Mouse (Mus musculus) 3T3-L1 (cell line): ENCODE measurements around the gene Hsf4.

ENCODE experiments used
- DNase-seq: peaks from one replicate; pipeline ENCODE4 v3.0.0-alpha.2; 2015; ENCODE audit warnings: low read depth, low spot score

Hsf4 gene

DNA sequence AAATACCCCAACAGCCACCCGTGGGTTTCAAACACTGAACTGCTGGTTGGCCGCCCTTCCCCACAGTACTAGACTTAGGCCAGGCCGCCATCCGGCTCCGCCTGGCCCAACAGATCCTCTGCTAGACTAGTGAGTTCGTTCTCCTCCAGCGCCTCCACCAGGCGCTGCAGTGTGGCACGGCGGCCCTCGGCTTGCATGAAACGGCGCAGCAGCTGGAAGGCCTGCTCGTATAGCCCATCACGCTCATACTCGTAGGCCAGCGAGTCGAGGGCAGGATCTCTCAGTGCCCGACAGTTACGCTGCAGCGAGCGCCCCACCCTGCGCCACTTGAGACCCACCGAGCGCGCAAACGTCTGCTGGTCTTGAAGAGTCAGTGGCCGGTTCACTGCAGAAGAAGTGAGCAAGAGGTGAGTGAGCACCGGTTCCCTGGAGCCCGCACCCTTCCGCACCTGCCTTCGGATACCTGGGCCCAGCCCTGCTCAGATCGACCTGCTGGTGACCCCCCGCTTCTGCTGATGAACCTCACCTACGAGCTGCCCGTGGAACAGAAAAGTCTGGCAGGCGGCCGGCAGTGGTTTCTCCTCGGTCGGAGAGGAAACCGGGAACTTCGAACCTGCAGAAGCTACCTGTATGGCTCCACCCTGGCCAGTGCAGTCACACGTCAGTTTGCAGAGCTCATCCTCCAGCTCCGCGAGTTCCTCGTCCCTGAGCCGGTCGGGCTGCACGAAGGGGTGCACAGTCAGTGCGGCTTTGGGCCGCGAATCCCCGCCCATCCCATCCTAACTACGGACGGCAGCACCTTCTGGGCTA is 10.5 kb upstream of the Hsf4 start:
- no peak for DNase-seq

DNA sequence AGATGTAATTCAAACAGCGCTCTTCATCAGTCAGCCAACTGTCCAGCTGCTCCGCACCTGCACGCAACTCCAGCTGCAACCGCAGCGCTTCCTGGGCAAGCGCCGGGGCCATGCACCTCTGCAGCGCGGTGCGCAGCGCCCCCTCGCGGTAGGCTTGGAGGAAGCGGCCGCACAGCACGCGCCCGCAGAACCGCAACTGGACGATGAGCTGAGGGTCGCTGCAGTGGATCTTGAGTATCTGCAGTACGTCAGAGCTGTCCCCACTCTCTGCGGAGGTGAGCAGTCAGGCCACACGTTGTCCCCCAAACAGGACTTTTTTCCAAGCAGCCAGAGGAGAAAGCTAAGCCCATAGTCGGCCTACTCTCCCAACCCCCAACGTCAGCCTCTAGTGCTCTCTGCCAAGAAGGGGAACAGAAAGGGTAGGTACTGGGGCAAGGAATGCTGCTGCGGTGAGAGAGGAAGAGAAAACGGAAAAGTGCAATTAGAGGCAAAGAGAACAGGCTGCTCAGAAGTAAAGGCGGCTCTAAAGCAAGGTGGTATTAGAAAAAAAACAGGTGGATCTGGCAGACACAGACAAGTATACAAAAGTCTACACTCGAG is 9.8 kb upstream of the Hsf4 start:
- DNase-seq, result no peak

DNA sequence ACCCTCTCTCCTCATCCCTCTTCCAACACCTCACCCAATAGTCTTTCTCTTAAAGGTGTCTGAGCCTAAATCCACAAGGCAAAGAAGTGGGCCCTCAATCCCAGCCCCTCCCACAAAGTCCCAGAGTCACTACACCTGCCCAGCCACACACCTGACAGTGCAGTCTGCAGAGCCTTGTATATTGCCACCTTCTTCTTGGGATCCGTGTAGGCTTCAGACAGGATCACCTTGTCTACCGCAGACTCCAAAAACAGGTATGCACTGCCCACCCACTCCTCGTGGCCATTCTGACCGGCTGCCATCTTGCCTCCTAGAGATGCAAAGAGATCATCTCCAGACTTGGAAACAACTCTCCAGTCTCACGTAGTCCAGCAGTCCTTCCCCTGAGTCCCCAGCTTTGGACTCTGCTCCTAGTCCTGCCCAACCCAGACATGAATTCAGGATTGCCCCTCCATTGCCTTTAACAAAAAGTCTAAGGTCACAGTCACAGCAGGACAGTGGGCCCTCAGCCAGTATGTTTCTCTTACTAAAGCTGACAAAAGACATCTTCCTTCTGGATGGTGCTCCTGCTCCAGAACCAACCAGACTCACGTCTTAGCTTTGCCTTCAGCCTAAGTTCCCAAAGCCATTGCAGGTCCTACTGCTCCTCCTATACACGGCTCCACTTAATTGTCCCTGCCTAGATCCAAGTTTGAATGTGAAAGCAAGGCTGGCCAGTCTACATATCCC is 9.1 kb upstream of the Hsf4 start:
- no peak for DNase-seq

DNA sequence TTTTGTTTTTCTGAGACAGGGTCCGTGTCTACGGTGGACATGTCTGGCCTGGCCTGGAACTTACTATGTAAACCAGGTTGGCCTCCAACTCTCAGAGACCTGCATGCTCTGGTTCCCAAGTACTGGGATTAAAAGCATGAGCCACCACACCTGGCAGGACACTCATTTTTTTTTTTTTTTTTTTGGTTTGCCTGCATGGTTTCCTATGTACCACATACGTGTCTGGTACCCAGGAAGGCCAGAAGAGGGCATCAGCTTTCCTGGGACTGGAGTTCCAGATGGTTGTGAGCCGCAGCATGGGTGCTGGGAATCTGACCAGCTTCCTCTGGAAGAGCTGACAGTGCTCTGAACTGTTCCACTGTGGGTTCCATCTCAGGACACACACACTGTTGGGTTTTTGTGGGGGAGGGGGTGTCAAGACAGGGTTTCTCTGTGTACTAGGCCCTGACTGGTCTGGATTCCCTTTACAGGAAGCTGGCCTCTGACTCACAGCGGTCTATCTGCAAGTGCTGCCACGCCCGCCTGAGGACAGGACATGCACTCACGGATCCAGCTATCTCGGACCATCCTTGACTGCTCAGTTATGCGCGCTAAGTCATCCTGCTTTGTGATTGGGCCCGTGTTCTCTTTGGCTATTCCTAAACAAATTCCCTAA is 8.1 kb upstream of the Hsf4 start:
- peak; percentile 34 for DNase-seq

DNA sequence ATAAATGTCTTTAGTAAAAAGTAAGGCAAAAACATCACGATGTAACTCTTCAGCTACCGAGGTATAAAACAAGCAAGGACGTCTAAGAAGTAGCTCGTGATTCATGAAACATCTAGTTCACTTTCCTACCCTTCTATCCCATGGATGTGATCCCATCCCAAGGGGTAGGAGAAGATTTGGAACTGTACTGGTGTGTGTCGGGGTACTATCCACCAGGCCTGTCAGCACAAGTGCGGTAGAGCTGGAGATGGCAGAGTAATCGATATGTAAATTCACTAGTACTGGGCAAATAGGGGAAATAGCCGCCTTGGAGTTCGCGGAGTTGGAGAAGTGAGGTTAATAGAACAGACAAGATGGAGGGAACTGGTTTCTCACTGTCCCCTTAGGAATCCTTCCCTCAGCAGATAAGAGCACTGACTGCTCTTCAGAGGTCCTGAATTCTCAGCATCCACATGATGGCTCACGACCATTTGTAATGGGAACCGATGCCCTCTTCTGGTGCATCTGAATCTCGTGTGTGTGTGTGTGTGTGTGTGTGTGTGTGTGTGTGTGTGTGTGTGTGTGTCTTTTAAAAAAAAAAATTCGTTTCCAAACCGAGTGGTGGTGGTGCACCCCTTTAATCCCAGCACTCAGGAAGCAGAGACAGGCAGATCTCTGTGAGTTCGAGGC is 6.2 kb upstream of the Hsf4 start:
- peak; percentile 49 for DNase-seq

DNA sequence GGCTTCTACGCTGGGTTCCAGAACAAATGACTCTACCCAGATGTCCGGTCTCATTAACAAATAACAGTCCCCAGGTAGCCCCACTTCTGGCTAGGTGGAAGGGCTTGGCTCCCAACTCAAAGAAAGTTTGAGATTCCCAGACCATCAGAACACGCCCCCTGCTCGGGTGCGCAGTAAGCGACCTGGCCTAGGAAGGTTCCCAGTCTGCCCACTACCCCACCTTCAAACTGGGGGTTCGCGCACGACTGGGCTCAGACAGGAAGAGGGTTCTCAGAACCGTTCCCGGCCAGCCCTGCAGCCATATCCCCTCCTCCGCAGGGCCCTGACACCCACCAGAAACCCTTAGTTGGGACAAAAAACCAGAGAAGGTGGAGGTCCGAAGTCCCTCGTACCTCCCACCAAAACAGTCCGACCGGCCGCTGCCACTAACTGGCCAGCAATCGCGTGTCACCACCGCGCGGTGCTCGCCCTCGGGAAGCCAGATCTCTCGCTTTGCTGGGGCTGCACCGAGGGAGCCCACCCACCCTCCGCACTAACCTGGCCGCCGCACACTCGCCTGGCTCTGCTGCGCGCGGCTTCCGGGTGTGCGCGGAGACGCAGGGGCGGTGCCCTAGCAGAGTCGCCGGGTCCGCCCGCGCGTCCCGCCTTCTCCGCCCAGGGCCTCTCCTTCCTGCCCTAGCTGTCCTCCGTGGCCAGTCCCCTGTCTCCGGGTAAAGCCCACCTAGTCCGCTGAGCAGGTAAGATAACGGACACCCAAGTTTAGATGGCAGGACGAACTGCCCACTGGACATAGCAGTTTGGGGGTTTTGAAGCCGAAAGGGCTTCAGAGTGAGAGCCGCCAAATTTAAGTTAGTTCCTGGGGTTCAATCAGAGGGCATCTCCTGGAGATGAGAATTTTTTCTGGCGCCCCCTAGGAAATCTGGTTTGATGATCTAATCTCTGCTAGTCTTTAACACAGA is 5.3 kb upstream of the Hsf4 start, which contains the start of the genes Tradd and Fbxl8:
Gene Tradd (minus strand): TSS at position 586 of the 959 bp plus-strand sequence.
Gene Fbxl8 (plus strand): TSS at position 625 of the 959 bp plus-strand sequence.
- peak; percentile 83 for DNase-seq

DNA sequence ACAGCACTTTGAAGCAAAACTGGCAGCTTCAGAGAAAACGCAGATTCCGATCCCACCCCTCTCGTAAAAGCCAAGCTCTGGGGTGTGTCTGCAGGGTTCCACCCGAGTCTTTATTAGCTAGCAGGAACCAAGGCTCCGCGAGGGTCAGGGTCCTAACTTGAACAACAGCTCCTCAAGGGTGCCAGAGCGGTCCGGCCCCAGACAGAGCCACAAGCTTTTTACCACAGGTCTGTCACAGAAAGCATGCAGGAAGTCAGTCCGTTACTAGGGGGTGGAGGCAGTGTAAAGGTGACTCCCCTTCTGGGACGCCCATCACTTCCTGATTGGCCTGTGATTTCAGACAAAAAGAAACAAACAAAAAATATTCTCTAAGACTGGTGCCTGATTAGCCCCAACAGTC is 4.5 kb upstream of the Hsf4 start:
- peak; percentile 82 for DNase-seq

DNA sequence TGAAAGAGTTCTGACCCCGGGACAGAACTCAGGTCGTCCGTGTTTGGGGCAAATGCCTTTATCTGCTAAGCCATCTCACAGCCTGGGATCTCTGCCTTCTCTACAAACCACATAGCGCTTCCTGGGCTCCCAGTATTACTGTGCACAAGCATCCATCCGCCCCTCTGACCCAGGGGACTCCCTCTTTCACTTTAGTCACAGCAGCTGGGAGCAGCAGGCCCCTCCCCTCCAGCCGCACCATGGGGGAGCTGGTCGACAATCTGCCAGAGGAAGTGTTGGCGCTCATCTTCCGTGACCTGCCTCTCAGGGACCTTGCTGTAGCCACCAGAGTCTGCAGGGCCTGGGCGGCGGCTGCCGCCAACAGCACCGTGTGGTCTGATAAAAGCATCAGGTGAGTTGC is 2.8 kb upstream of the Hsf4 start:
- DNase-seq, result no peak

DNA sequence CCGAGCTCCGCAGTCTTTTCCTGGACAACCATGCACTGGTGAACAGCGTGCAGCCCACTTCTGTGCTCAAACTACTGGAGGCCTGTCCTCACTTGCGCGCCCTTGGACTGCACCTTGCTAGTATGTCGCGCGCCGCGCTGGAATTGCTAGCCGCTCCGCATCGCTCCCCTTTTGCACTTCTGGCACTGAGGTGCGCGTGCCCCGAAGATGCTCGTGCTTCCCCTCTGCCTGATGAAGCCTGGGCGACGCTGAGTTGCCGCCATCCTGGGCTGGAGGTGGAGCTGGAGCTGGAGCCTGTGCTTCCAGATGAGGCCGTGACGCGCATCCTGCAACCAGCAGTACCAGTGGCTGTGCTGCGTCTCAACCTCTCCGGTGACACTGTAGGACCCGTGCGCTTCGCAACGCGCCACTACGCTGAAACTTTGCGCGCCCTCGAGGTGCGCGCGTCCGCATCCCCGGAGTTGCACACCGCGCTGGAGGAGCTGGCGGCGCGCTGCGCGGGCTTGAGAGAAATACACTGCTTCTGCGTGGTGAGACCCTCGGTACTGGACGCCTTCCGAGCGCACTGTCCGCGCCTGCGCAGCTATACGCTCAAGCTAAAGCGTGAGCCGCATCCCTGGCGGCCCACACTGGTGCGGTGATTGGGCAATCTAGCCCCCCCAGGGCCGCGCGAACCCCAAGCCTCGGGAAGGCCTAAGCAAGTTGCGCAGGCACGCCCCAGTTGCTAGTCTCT is 1.1 kb upstream of the Hsf4 start:
- DNase-seq, result no peak

DNA sequence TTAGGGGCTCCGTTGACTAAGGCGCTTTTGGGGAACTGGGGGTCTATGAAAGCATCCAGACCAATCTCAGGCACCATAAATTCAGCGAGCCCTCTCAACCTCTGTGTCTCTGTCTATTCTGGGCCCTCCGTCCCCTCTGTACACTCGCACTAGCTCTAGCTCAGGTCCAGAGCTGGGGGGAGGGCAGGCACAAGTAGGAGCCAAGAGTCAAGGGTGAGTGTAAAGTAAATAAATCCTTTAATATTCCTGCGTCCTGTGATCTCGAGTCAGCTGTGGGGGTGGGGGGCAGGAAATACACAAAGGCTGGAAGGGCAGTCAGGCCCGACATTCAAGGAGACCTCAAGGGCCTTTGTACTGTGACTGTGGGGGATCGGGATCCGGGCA is 534 bp upstream of the Hsf4 start:
- no peak for DNase-seq

DNA sequence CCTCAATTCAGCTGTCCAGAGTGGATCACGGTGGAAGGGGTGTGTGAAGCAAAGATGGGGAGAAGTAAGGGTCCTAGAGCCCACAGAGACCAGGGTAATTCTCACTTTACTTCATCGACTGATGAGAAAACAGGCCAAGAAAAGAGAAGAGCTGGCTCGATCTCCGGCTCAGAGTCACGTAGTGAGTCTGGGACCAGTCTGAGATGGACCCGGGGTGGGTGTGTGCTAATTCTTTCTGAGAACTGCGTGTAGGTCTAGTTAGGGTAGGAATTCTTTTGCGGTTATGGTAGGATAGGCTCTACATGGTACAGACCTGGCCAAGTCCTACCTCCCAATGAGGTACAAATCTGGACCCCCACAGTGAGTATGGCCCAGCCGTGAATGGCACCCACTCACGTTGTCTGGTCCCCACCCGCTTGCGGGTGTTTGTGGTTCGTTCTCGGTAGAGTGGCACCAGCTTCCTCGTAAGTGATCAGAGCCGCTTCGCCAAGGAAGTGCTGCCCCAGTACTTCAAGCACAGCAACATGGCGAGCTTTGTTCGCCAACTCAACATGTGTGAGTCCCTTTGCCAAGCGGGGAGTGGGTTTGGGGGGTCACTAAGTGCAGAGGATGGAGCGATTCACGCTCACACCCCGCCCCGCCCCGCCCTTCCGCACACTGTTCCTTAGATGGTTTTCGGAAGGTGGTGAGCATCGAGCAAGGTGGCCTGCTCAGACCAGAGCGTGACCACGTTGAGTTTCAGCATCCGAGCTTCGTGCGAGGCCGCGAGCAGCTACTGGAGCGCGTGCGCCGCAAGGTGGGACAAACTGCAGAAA is 707 bp downstream of the Hsf4 start:
- DNase-seq, result no peak

DNA sequence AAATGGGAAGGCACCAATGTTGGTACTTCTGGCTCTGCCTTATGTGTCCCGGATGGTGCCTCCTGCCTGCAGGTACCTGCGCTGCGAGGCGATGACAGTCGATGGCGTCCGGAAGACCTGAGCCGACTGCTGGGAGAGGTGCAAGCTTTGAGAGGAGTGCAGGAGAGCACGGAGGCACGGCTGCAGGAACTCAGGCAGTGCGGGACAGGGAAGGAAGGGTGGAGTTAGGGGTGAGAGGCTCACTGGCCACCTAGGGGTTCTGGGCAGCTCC is 1.2 kb downstream of the Hsf4 start:
- no peak for DNase-seq

DNA sequence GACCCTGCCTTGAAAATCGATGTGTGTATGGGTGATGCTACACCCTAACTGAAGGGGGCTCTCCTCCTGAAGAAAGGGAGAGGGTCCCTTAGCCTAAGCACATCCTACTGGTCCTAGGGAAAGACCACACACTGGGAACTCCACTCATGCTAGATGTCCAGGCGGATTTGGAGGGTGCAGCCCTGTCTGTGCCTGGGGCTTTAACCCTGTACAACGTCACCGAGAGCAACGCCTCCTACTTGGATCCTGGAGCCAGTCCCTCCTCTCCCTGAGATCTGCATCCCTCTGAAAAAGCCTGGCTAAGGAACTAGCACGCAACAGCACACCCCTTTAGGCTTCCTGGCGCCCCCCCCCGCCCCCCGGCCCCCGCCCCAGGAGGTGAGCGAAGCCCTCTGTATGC is 5.8 kb downstream of the Hsf4 start:
- DNase-seq, result no peak

DNA sequence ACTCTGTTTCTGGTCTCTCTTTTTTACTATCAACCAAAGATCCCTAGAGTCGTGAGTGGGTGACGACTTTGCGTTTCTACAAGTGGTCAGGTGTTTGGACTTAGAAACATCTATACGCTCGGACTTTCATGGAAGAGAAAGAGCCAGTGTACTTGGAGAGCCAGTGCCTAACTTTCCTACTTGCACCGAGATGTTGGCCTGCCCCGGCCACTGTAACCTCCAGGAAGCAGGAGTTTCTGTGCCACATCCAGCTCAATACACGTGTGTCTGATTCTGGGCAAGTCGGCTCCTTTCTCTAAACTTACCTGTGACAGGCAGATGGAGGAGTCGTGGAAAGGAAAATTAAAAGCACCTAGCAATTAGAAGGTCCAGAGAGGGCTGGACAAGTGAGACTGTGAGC is 6.2 kb downstream of the Hsf4 start, which contains the start of gene Nol3:
Gene Nol3 (plus strand): TSS at position 301 of the 400 bp plus-strand sequence.
- DNase-seq, result no peak

DNA sequence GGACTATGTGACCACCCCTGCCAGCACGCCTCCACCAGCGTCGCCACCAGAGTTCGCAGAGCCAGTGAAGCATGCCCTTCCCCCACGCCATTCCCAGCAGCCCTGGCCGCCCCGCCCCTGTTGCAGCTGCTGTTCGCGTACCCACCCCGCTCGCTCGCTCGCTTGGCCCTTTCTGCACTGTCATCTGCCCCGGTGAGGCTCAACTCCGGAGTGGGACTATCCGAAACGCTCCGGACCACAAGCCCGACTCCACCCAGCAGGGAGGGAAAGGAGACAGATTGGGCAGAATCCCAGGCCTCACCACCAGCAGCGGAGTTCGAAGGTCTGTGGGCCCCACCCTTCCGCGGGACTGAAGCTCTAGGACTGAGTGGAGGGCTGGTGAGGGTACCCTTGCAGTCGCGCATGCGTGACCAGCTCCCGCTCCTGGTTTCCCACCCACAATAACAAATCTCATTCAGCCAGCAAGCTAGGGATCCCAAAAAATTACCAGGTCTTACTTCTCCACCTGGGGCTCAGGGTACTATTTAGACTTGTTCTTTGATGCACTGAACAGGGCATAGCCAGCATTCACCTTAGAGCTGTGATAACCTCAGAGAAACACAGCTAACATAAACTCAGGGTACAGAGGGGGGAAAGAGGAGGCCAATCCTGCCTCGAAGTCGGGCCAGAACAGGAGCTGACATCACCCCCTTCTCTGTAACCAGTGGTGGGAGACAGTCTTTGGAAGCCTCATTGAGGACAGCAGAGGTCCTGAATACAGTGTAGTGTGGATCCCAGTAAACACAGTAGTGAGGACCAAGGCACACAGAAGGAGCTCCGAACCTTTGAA is 6.9 kb downstream of the Hsf4 start:
- no peak for DNase-seq

DNA sequence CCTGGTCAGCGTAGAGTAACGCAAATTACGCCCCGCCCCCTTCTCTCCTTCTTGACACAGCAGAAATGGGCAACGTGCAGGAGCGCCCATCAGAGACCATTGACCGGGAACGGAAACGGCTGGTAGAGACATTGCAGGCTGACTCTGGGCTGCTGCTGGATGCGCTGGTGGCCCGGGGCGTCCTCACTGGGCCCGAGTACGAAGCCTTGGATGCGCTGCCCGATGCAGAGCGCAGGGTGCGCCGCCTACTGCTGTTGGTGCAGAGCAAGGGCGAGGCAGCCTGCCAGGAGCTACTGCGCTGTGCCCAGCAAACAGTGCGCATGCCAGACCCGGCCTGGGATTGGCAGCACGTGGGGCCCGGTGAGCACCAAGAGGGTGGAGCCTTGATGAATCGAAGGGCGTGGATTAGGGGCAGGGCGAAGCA is 9.3 kb downstream of the Hsf4 start:
- DNase-seq, result no peak

DNA sequence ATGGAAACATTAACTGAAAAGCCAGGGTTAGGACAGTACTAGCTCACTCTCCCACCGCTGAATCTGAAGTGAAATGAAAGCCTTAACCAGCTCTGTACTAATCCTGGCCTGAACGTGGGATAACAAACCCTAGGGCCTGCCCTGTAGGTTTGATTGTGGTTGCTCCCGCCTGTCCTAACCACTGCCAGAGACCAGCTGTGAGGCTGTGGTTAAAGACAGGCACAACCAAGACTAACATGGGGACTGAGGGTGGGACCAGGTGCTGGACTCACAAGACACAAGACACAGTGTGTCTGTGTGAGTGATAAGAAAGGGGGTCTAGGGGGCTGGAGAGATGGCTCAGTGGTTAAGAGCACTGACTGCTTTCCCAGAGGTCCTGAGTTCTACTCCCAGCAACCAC is 11.0 kb downstream of the Hsf4 start:
- DNase-seq, result no peak

DNA sequence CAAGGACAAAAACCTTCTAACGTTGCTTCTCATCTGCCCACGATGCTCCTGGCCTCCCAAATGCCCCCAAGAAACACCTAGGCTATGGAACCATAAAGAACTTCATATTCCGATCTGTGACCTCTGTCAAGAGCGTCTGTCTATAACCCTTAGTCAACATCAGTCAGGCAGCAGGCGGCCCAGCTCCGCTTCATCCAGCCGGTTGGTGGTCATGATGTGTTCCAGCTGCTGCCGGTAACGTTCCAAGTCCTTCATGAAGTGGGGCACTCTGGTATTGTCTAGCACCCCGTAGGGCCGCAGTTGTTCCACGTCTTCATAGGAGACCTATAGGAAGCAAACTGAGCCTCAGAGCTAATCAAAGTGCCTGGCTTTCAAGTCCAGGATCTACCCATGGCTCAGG is 12.2 kb downstream of the Hsf4 start:
- no peak for DNase-seq
